Mouse (Mus musculus) embryonic facial prominence, embryonic 12.5 days (tissue): ENCODE measurements at regions not wholly inside any gene's neighbourhood (a gene's known extent, or its start where the extent isn't known, plus 50 kb on each side); places are given as distances from the start of the nearest gene placed in this dataset.
"Not testable (repeated sequence)": the region's sequence is repeated elsewhere in the genome, so short reads cannot be mapped to it uniquely, and the experiment has no call there.

Experiments
- ATAC-seq: fragments of 200-750 bp; cut with Nextera tagmentation; 2 replicates; pipeline ENCODE4 v1.8.0; 2017; ENCODE audit not compliant: insufficient number of reproducible peaks, insufficient read depth, low FRiP score, low TSS enrichment
- H3K27ac ChIP-seq: fragments of 300-500 bp; sonication (generic); 2 replicates; pipeline ENCODE4 v1.5.1; 2016; ENCODE audit warnings: mild to moderate bottlenecking
- H3K27me3 ChIP-seq: fragments of 300-500 bp; sonication (generic); 2 replicates; pipeline ENCODE4 v1.6.1; 2016; ENCODE audit warnings: mild to moderate bottlenecking, moderate library complexity
- H3K36me3 ChIP-seq: fragments of 300-500 bp; sonication (generic); 2 replicates; pipeline ENCODE4 v1.6.1; 2016; ENCODE audit warnings: mild to moderate bottlenecking
- H3K4me1 ChIP-seq: fragments of 300-500 bp; sonication (generic); 2 replicates; pipeline ENCODE4 v1.6.1; 2016
- H3K4me2 ChIP-seq: fragments of 300-500 bp; sonication (generic); replicated peaks from 2 replicates; pipeline ENCODE4 v1.6.1; 2016; ENCODE audit warnings: mild to moderate bottlenecking, moderate library complexity
- H3K4me3 ChIP-seq: fragments of 300-500 bp; sonication (generic); 2 replicates; pipeline ENCODE4 v1.5.1; 2016; ENCODE audit warnings: mild to moderate bottlenecking
- H3K9ac ChIP-seq: fragments of 300-500 bp; sonication (generic); 2 replicates; pipeline ENCODE4 v1.6.1; 2016; ENCODE audit warnings: mild to moderate bottlenecking, moderate library complexity
- H3K9me3 ChIP-seq: fragments of 300-500 bp; sonication (generic); 2 replicates; pipeline ENCODE4 v1.6.1; 2016; ENCODE audit warnings: mild to moderate bottlenecking, moderate library complexity
- WGBS: fragments of 180-500 bp; shearing (Covaris S2); methylation state at CpG from one replicate; pipeline ENCODE4 v1.1.7; 2016; 5-methylcytosine and 5-hydroxymethylcytosine counted together

GRCm38 (mm10) chr9:6845281-6845680 lies 339.0 kb downstream of the Dync2h1 start:
- not testable (repeated sequence) for H3K27ac ChIP-seq, H3K27me3 ChIP-seq, H3K4me1 ChIP-seq, H3K4me2 ChIP-seq, ATAC-seq, H3K9me3 ChIP-seq, H3K4me3 ChIP-seq, H3K9ac ChIP-seq, H3K36me3 ChIP-seq
- WGBS = 92% methylated on average over 2 of the region's 2 CpGs

GRCm38 (mm10) chr9:6834936-6835335 lies 349.3 kb downstream of the Dync2h1 start:
- not testable (repeated sequence) for H3K36me3 ChIP-seq, H3K9ac ChIP-seq, H3K27ac ChIP-seq, H3K4me1 ChIP-seq, H3K4me2 ChIP-seq, H3K9me3 ChIP-seq, H3K4me3 ChIP-seq, ATAC-seq, H3K27me3 ChIP-seq
- 75% methylated on average over 5 of the region's 5 CpGs for WGBS

GRCm38 (mm10) chr9:6834470-6834869 lies 349.8 kb downstream of the Dync2h1 start:
- Histone ChIP-seq H3K27ac (no peak overlapping the region), H3K4me2 (no peak overlapping the region), H3K4me1 (no peaks in the 10 kb centered on the region), H3K4me3 (no peak overlapping the region), H3K9me3 (no peaks in the 10 kb centered on the region), H3K9ac (no peak overlapping the region), H3K36me3 (no peaks in the 10 kb centered on the region), H3K27me3 (no peaks in the 10 kb centered on the region)
- 63% methylated on average over 5 of the region's 5 CpGs for WGBS
- no peak for ATAC-seq

GRCm38 (mm10) chr9:6832862-6833261 lies 351.4 kb downstream of the Dync2h1 start:
- no peak overlapping the region for H3K4me3 ChIP-seq
- 48% methylated on average over 2 of the region's 2 CpGs for WGBS
- H3K36me3 ChIP-seq = no peaks in the 10 kb centered on the region
- ATAC-seq = no peak
- H3K9me3 ChIP-seq = no peaks in the 10 kb centered on the region
- no peak overlapping the region for H3K9ac ChIP-seq
- no peak overlapping the region for H3K27ac ChIP-seq
- no peaks in the 10 kb centered on the region for H3K27me3 ChIP-seq
- H3K4me1 ChIP-seq = no peaks in the 10 kb centered on the region
- H3K4me2 ChIP-seq = no peak overlapping the region

- H3K27ac ChIP-seq, H3K9ac ChIP-seq, H3K4me3 ChIP-seq, ATAC-seq, H3K27me3 ChIP-seq, H3K36me3 ChIP-seq, H3K9me3 ChIP-seq, H3K4me2 ChIP-seq, H3K4me1 ChIP-seq: not testable (repeated sequence)
- 70% methylated on average over 6 of the region's 6 CpGs for WGBS
Measured at GRCm38 (mm10) chr9:6831642-6832041, 352.6 kb downstream of the Dync2h1 start.

GRCm38 (mm10) chr9:6826581-6826980 lies 357.7 kb downstream of the Dync2h1 start:
- no peak for ATAC-seq

GRCm38 (mm10) chr9:6825609-6826008 lies 358.6 kb downstream of the Dync2h1 start:
- Histone ChIP-seq H3K27ac (no peak overlapping the region), H3K36me3 (no peaks in the 10 kb centered on the region), H3K4me2 (no peak overlapping the region), H3K4me1 (no peaks in the 10 kb centered on the region), H3K4me3 (no peak overlapping the region), H3K9ac (no peak overlapping the region), H3K9me3 (no peaks in the 10 kb centered on the region), H3K27me3 (no peaks in the 10 kb centered on the region)
- ATAC-seq = no peak

More at GRCm38 (mm10) chr9:6826581-6826980, 357.7 kb downstream of the Dync2h1 start:
- Histone ChIP-seq H3K9me3 (no peaks in the 10 kb centered on the region), H3K4me3 (no peak overlapping the region), H3K27ac (no peak overlapping the region), H3K9ac (no peak overlapping the region), H3K27me3 (no peaks in the 10 kb centered on the region), H3K4me2 (no peak overlapping the region), H3K4me1 (no peaks in the 10 kb centered on the region), H3K36me3 (no peaks in the 10 kb centered on the region)
- WGBS = 94% methylated on average over 3 of the region's 3 CpGs

- not testable (repeated sequence) for H3K27ac ChIP-seq, H3K4me2 ChIP-seq, H3K36me3 ChIP-seq, H3K27me3 ChIP-seq, ATAC-seq, H3K4me1 ChIP-seq, H3K4me3 ChIP-seq, H3K9me3 ChIP-seq, H3K9ac ChIP-seq
- 74% methylated on average over 1 of the region's 1 CpGs for WGBS
Measured at GRCm38 (mm10) chr9:6823946-6824345, 360.3 kb downstream of the Dync2h1 start.

- H3K4me3 ChIP-seq = no peak overlapping the region
- 73% methylated on average over 1 of the region's 1 CpGs for WGBS
Measured at GRCm38 (mm10) chr9:6823536-6823935, 360.7 kb downstream of the Dync2h1 start.

GRCm38 (mm10) chr9:6776671-6777070 lies 407.6 kb downstream of the Dync2h1 start:
- ATAC-seq = no peak
- Histone ChIP-seq H3K9me3 (no peaks in the 10 kb centered on the region), H3K36me3 (no peaks in the 10 kb centered on the region), H3K4me1 (no peaks in the 10 kb centered on the region), H3K27ac (no peak overlapping the region), H3K4me3 (no peak overlapping the region), H3K9ac (no peak overlapping the region), H3K4me2 (no peak overlapping the region), H3K27me3 (no peaks in the 10 kb centered on the region)
- 40% methylated on average over 2 of the region's 2 CpGs for WGBS

More at GRCm38 (mm10) chr9:6823536-6823935, 360.7 kb downstream of the Dync2h1 start:
- H3K4me1 ChIP-seq = no peaks in the 10 kb centered on the region
- H3K9me3 ChIP-seq = no peaks in the 10 kb centered on the region
- no peak overlapping the region for H3K27ac ChIP-seq
- no peak overlapping the region for H3K9ac ChIP-seq
- no peaks in the 10 kb centered on the region for H3K36me3 ChIP-seq
- no peaks in the 10 kb centered on the region for H3K27me3 ChIP-seq
- ATAC-seq = no peak
- H3K4me2 ChIP-seq = no peak overlapping the region

- no peak overlapping the region for H3K4me3 ChIP-seq
- no peak overlapping the region for H3K27ac ChIP-seq
- H3K27me3 ChIP-seq = no peaks in the 10 kb centered on the region
- H3K9ac ChIP-seq = no peak overlapping the region
- H3K4me1 ChIP-seq = no peaks in the 10 kb centered on the region
- no peaks in the 10 kb centered on the region for H3K36me3 ChIP-seq
- ATAC-seq = no peak
- no peaks in the 10 kb centered on the region for H3K9me3 ChIP-seq
- no peak overlapping the region for H3K4me2 ChIP-seq
- 90% methylated on average over 1 of the region's 1 CpGs for WGBS
Measured at GRCm38 (mm10) chr9:6741478-6741877, 442.8 kb downstream of the Dync2h1 start.

GRCm38 (mm10) chr9:6736411-6736810 lies 447.8 kb downstream of the Dync2h1 start:
- no peaks in the 10 kb centered on the region for H3K9me3 ChIP-seq
- H3K4me3 ChIP-seq = no peak overlapping the region
- no peak overlapping the region for H3K4me2 ChIP-seq
- no peak for ATAC-seq
- no peaks in the 10 kb centered on the region for H3K27me3 ChIP-seq
- no peaks in the 10 kb centered on the region for H3K36me3 ChIP-seq
- 61% methylated on average over 1 of the region's 1 CpGs for WGBS
- H3K9ac ChIP-seq = no peak overlapping the region
- H3K27ac ChIP-seq = no peak overlapping the region
- H3K4me1 ChIP-seq = no peaks in the 10 kb centered on the region

GRCm38 (mm10) chr9:6726411-6726810 lies 456.8 kb upstream of the Ddi1 start:
- no peaks in the 10 kb centered on the region for H3K9me3 ChIP-seq
- WGBS = 15% methylated on average over 1 of the region's 1 CpGs
- H3K4me3 ChIP-seq = no peak overlapping the region
- no peaks in the 10 kb centered on the region for H3K4me1 ChIP-seq
- no peak overlapping the region for H3K4me2 ChIP-seq
- no peak for ATAC-seq
- no peaks in the 10 kb centered on the region for H3K27me3 ChIP-seq
- no peak overlapping the region for H3K27ac ChIP-seq
- no peak overlapping the region for H3K9ac ChIP-seq
- no peaks in the 10 kb centered on the region for H3K36me3 ChIP-seq
